ENCODE assay signal across 24 mouse cellular contexts in genomic region chr10:91566116-91566774, GRCm38 (mm10).
A peak's percentile ranks its signal among the peaks of the same experiment; 100 is the strongest.
DNase-seq lines count a peak whose midpoint lies in the region; ATAC-seq lines count a peak whose summit lies in the region.
"Had no signal": no experiment of that assay in that cellular context is flagged by ENCODE, and none has a peak within 500 bp of the region (broad histone marks: within the 10 kb centered on the region; RNA-seq: fewer than 3 reads in every experiment).

No protein-coding gene starts in this region.

- H3K27me3 ChIP-seq in forebrain, embryonic 10.5 days (ENCODE audit: poor library complexity, severe bottlenecking) = no peaks in the 10 kb centered on the region
- no peaks in the 10 kb centered on the region for H3K27me3 ChIP-seq in forebrain, embryonic 16.5 days (replicated peaks; ENCODE audit: control insufficient read depth, insufficient read depth, low read length)
- no peaks in the 10 kb centered on the region for H3K27me3 ChIP-seq in kidney, embryonic 16.5 days (ENCODE audit: insufficient read depth, low read length)
- no peaks in the 10 kb centered on the region for H3K27me3 ChIP-seq in midbrain, embryonic 15.5 days (replicated peaks)
- H3K27me3 ChIP-seq: intestine, embryonic 15.5 days; neural tube, embryonic 13.5 days had no signal

- no peaks in the 10 kb centered on the region for H3K36me3 ChIP-seq in forebrain, embryonic 10.5 days (replicated peaks)
- no peaks in the 10 kb centered on the region for H3K36me3 ChIP-seq in forebrain, embryonic 16.5 days (ENCODE audit: control insufficient read depth, insufficient read depth)
- no peaks in the 10 kb centered on the region for H3K36me3 ChIP-seq in kidney, embryonic 16.5 days (ENCODE audit: insufficient read depth, low read length)
- no peaks in the 10 kb centered on the region for H3K36me3 ChIP-seq in midbrain, embryonic 15.5 days (replicated peaks)
- H3K36me3 ChIP-seq: intestine, embryonic 15.5 days; neural tube, embryonic 13.5 days had no signal

- ATAC-seq in forebrain, embryonic 16.5 days = no peak
- no peak for ATAC-seq in kidney, embryonic 16.5 days (ENCODE audit: low FRiP score, low TSS enrichment)
- no peak for ATAC-seq in midbrain, embryonic 15.5 days (replicated peaks)
- ATAC-seq: activated CD4-positive, CD25-positive, alpha-beta regulatory T cell, adult 4 months; CD4-positive, CD25-positive, alpha-beta regulatory T cell, adult 4 months; intestine, embryonic 15.5 days; lung, postnatal 0 days had no signal

- H3K9me3 ChIP-seq in forebrain, embryonic 10.5 days = no peaks in the 10 kb centered on the region
- no peaks in the 10 kb centered on the region for H3K9me3 ChIP-seq in forebrain, embryonic 16.5 days (ENCODE audit: control insufficient read depth, low read length)
- H3K9me3 ChIP-seq in kidney, embryonic 16.5 days (ENCODE audit: low read length) = no peaks in the 10 kb centered on the region
- no peaks in the 10 kb centered on the region for H3K9me3 ChIP-seq in midbrain, embryonic 15.5 days
- H3K9me3 ChIP-seq: intestine, embryonic 15.5 days; neural tube, embryonic 13.5 days had no signal

- DNase-seq in forebrain, embryonic 10.5 days (ENCODE audit: extremely low spot score, low spot score) = no peak
- DNase-seq in kidney, adult 11 months = peak; percentile 11
- DNase-seq in embryo, embryonic 11 days = peak; percentile 31
- no peak for DNase-seq in gastrocnemius, postnatal 4 days (ENCODE audit: low spot score in 2 of 2)
- DNase-seq: adrenal gland, postnatal 10 days; cerebellum, adult 11 months; cerebellum, postnatal 10 days; gastrocnemius, postnatal 14 days; heart, postnatal 14 days; kidney, postnatal 14 days; left cerebral cortex, postnatal 4 days; liver; spleen, adult 18-20 months; thymus, postnatal 25 days had no signal

- H3K4me2 ChIP-seq in forebrain, embryonic 16.5 days (ENCODE audit: low read length) = no peak overlapping the region
- no peak overlapping the region for H3K4me2 ChIP-seq in kidney, embryonic 16.5 days (replicated peaks; ENCODE audit: low read depth, low read length)
- H3K4me2 ChIP-seq in midbrain, embryonic 15.5 days = no peak overlapping the region
- H3K4me2 ChIP-seq: heart, embryonic 11.5 days; hindbrain, embryonic 14.5 days; intestine, embryonic 15.5 days; neural tube, embryonic 13.5 days had no signal

- no peak overlapping the region for H3K9ac ChIP-seq in forebrain, embryonic 16.5 days (replicated peaks; ENCODE audit: low read depth, low read length)
- no peak overlapping the region for H3K9ac ChIP-seq in kidney, embryonic 16.5 days (replicated peaks; ENCODE audit: low read length)
- no peak overlapping the region for H3K9ac ChIP-seq in midbrain, embryonic 15.5 days
- H3K9ac ChIP-seq: hindbrain, embryonic 14.5 days; intestine, embryonic 15.5 days; neural tube, embryonic 13.5 days had no signal

- 47% methylated on average over 7 of the region's 7 CpGs for WGBS in forebrain, embryonic 10.5 days
- WGBS in forebrain, embryonic 16.5 days = 27% methylated on average over 7 of the region's 7 CpGs
- WGBS in kidney, embryonic 16.5 days = 64% methylated on average over 7 of the region's 7 CpGs
- WGBS in midbrain, embryonic 15.5 days = 29% methylated on average over 7 of the region's 7 CpGs

- 0 out of 2 replicates have a peak overlapping the region, but pooled peaks have one; percentile 46 for H3K27ac ChIP-seq in forebrain, embryonic 10.5 days
- H3K27ac ChIP-seq in forebrain, embryonic 16.5 days (ENCODE audit: low read length) = no peak overlapping the region
- no peak overlapping the region for H3K27ac ChIP-seq in kidney, embryonic 16.5 days (ENCODE audit: low read length)
- peak overlapping the region; percentile 25; the same call in 1 of the 2 replicates for H3K27ac ChIP-seq in midbrain, embryonic 15.5 days
- H3K27ac ChIP-seq: hindbrain, embryonic 14.5 days; intestine, embryonic 15.5 days; neural tube, embryonic 13.5 days had no signal

- peaks cover 12% of the 10 kb centered on the region for H3K4me1 ChIP-seq in forebrain, embryonic 10.5 days
- H3K4me1 ChIP-seq in forebrain, embryonic 16.5 days (replicated peaks; ENCODE audit: control insufficient read depth, insufficient read depth, low read length) = no peaks in the 10 kb centered on the region
- H3K4me1 ChIP-seq in kidney, embryonic 16.5 days (ENCODE audit: insufficient read depth, low read length) = 0 out of 2 replicates have a peak, but pooled peaks cover 2% of the 10 kb centered on the region
- H3K4me1 ChIP-seq in midbrain, embryonic 15.5 days = no peaks in the 10 kb centered on the region
- H3K4me1 ChIP-seq: intestine, embryonic 15.5 days had no signal

- no peak overlapping the region for H3K4me3 ChIP-seq in forebrain, embryonic 10.5 days
- H3K4me3 ChIP-seq in forebrain, embryonic 16.5 days (replicated peaks; ENCODE audit: low read length) = no peak overlapping the region
- no peak overlapping the region for H3K4me3 ChIP-seq in kidney, embryonic 16.5 days (ENCODE audit: low read length)
- H3K4me3 ChIP-seq in midbrain, embryonic 15.5 days = no peak overlapping the region
- H3K4me3 ChIP-seq: intestine, embryonic 15.5 days; neural tube, embryonic 13.5 days had no signal

Comparison
In these comparisons a context has a peak if more than half of its experiments do, and no peak if none do; other contexts are left out.
1. H3K27ac ChIP-seq: peak in forebrain, embryonic 10.5 days (single experiment) and midbrain, embryonic 15.5 days (single experiment); none in forebrain, embryonic 16.5 days (single experiment) and kidney, embryonic 16.5 days (single experiment).
2. DNase-seq: peak in kidney, adult 11 months (single experiment) and embryo, embryonic 11 days (single experiment); none in forebrain, embryonic 10.5 days (single experiment) and gastrocnemius, postnatal 4 days (0 of 2).